Mouse (Mus musculus) limb, embryonic 11.5 days (tissue): Measurements from ENCODE around the gene Mgarp. TPM values are rescaled to one million over a fixed set of nuclear protein-coding genes. Genes with fewer than 3 reads are reported as not detected.
"Not testable (repeated sequence)": the region's sequence is repeated elsewhere in the genome, so short reads cannot be mapped to it uniquely, and the experiment has no call there.

Experiments used
- ATAC-seq: fragments of 200-750 bp; cut with Nextera tagmentation; 2 replicates; pipeline ENCODE4 v1.8.0; 2017; ENCODE audit warnings: low read depth; ENCODE audit not compliant: insufficient number of reproducible peaks, low FRiP score, low TSS enrichment
- DNase-seq: peaks from one replicate; pipeline ENCODE4 v3.0.0-alpha.2; 2015; ENCODE audit warnings: low spot score
- H3K27ac ChIP-seq: fragments of 300-500 bp; sonication (generic); replicated peaks from 2 replicates; pipeline ENCODE4 v1.5.1; 2014; ENCODE audit warnings: low read depth, mild to moderate bottlenecking, low read length
- H3K27me3 ChIP-seq: fragments of 300-500 bp; sonication (generic); 2 replicates; pipeline ENCODE4 v1.6.1; 2014; ENCODE audit warnings: mild to moderate bottlenecking, low read length, mixed read lengths; ENCODE audit not compliant: control insufficient read depth, insufficient read depth
- H3K36me3 ChIP-seq: fragments of 300-500 bp; sonication (generic); 2 replicates; pipeline ENCODE4 v1.6.1; 2014; ENCODE audit warnings: mild to moderate bottlenecking, low read length, moderate library complexity, mixed read lengths; ENCODE audit not compliant: control insufficient read depth, insufficient read depth
- H3K4me1 ChIP-seq: fragments of 300-500 bp; sonication (generic); 2 replicates; pipeline ENCODE4 v1.6.1; 2014; ENCODE audit warnings: low read length, mixed read lengths; ENCODE audit not compliant: control insufficient read depth, insufficient read depth
- H3K4me2 ChIP-seq: fragments of 300-500 bp; sonication (generic); 2 replicates; pipeline ENCODE4 v1.6.1; 2014; ENCODE audit warnings: low read depth, mild to moderate bottlenecking, moderate library complexity; ENCODE audit not compliant: severe bottlenecking
- H3K4me3 ChIP-seq: fragments of 300-500 bp; sonication (generic); 2 replicates; pipeline ENCODE4 v1.5.1; 2014; ENCODE audit warnings: low read depth, low read length
- H3K9ac ChIP-seq: fragments of 300-500 bp; sonication (generic); 2 replicates; pipeline ENCODE4 v1.6.1; 2014; ENCODE audit warnings: mild to moderate bottlenecking, low read length
- H3K9me3 ChIP-seq: fragments of 300-500 bp; sonication (generic); 2 replicates; pipeline ENCODE4 v1.6.1; 2016; ENCODE audit warnings: low read length; ENCODE audit not compliant: control insufficient read depth
- WGBS: fragments of 180-500 bp; shearing (Covaris S2); extraction: QIAGEN DNeasy Blood & Tissue Kit; methylation state at CpG from one replicate; pipeline ENCODE4 v1.1.7; 2014; 5-methylcytosine and 5-hydroxymethylcytosine counted together
- polyA plus RNA-seq: library from polyadenylated mRNA; unstranded; fragments of >200 nt; fragmentation: Nextera tagmentation; extraction: Ambion mirVana; gene quantifications from 2 replicates; pipeline ENCODE4 v1.2.1, GENCODE M21; 2014

Mgarp gene
- polyA plus RNA-seq, 1 experiment from 2014 or later = 5.0 TPM

DNA sequence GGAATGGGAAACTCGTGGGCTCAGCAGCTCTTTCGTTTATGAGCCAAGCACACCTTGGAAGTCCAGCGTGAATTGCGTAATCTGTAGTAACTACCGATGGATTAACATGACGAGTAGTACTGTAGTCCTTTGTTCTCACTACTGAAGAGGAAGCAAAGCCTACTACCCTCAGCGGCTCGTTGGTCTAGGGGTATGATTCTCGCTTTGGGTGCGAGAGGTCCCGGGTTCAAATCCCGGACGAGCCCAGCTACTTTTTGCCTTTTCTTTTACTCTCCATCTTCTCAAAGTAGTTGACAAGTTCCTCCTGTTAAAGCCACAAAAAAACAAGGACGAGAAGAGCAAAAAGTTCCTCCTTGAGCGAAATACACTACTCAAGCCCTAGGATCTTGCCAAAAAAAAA is 38.4 kb downstream of the Mgarp start:
- Histone ChIP-seq H3K4me2 (peak overlapping the region; percentile 70), H3K9me3 (no peaks in the 10 kb centered on the region), H3K4me1 (no peaks in the 10 kb centered on the region; the same call in 1 of the 2 replicates), H3K27me3 (no peaks in the 10 kb centered on the region), H3K9ac (no peak overlapping the region), H3K4me3 (peak overlapping the region; percentile 53), H3K36me3 (no peaks in the 10 kb centered on the region), H3K27ac (no peak overlapping the region)
- ATAC-seq (peak; percentile 63; the same call in 1 of the 2 replicates), DNase-seq (peak; percentile 92)
- under 1% methylated on average over 15 of the region's 15 CpGs for WGBS

DNA sequence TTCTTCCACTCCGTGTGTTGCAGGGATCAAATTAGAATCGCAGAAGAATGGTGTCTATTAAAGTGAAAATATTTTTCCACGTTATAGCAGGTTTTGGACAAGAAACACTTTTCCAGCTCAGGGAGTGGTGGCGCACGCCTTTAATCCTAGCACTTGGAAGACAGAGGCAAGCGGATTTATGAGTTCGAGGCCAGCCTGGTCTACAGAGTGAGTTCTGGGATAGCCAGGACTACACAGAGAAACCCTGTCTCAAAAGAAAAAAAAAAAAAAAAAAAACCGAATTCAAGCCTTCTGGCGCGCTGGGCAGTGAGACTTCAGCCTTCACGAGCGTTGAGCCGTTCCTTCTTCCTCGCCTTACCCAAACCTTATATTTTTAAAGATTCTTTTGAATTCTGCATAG is 38.9 kb downstream of the Mgarp start:
- H3K36me3 ChIP-seq = no peaks in the 10 kb centered on the region

GRCm38 (mm10) chr3:51357078-51357477 is 39.5 kb downstream of the Mgarp start:
- Histone ChIP-seq H3K9ac (no peak overlapping the region), H3K36me3 (no peaks in the 10 kb centered on the region), H3K9me3 (no peaks in the 10 kb centered on the region), H3K4me3 (no peak overlapping the region), H3K27me3 (no peaks in the 10 kb centered on the region), H3K4me1 (no peaks in the 10 kb centered on the region; the same call in 1 of the 2 replicates), H3K4me2 (no peak overlapping the region), H3K27ac (no peak overlapping the region)
- WGBS = 44% methylated on average over 5 of the region's 5 CpGs
- no peak for ATAC-seq
- no peak for DNase-seq

More for the DNA sequence above, 38.9 kb downstream of the Mgarp start:
- no peaks in the 10 kb centered on the region for H3K27me3 ChIP-seq
- WGBS = 8% methylated on average over 14 of the region's 14 CpGs
- no peaks in the 10 kb centered on the region; the same call in 1 of the 2 replicates for H3K4me1 ChIP-seq
- DNase-seq (peak; percentile 60), ATAC-seq (no peak)
- no peak overlapping the region for H3K27ac ChIP-seq
- no peaks in the 10 kb centered on the region for H3K9me3 ChIP-seq
- H3K9ac ChIP-seq = no peak overlapping the region
- H3K4me2 ChIP-seq = peak overlapping the region; percentile 37
- H3K4me3 ChIP-seq = peak overlapping the region; percentile 53

GRCm38 (mm10) chr3:51354956-51355355 is 41.6 kb downstream of the Mgarp start:
- not testable (repeated sequence) for H3K4me1 ChIP-seq, H3K36me3 ChIP-seq, H3K9me3 ChIP-seq, H3K27ac ChIP-seq, H3K4me3 ChIP-seq, H3K27me3 ChIP-seq, H3K4me2 ChIP-seq, ATAC-seq, H3K9ac ChIP-seq, DNase-seq
- 86% methylated on average over 6 of the region's 6 CpGs for WGBS

DNA sequence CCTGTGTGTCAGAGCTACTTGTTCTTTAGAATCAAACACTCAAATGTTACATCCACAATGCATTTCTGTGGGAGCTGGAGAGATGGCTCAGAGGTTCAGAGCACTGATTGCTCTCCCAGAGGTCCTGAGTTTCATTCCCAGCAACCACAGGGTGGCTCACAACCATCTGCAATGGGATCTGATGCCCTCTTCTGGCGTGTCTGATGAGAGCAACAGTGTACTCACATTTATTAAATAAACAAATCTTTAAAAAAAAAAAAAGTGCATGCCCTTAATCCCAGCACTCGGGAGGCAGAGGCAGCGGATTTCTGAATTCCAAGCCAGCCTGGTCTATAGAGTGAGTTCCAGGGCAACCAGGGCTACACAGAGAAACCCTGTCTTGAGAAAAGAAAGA is 42.5 kb downstream of the Mgarp start:
- H3K9me3 ChIP-seq = no peaks in the 10 kb centered on the region
- H3K36me3 ChIP-seq = no peaks in the 10 kb centered on the region
- WGBS = 76% methylated on average over 3 of the region's 3 CpGs
- no peak overlapping the region for H3K27ac ChIP-seq
- H3K27me3 ChIP-seq = no peaks in the 10 kb centered on the region
- H3K4me1 ChIP-seq = no peaks in the 10 kb centered on the region; the same call in 1 of the 2 replicates
- no peak overlapping the region for H3K4me3 ChIP-seq
- no peak overlapping the region for H3K4me2 ChIP-seq
- ATAC-seq (no peak), DNase-seq (no peak)
- no peak overlapping the region for H3K9ac ChIP-seq

DNA sequence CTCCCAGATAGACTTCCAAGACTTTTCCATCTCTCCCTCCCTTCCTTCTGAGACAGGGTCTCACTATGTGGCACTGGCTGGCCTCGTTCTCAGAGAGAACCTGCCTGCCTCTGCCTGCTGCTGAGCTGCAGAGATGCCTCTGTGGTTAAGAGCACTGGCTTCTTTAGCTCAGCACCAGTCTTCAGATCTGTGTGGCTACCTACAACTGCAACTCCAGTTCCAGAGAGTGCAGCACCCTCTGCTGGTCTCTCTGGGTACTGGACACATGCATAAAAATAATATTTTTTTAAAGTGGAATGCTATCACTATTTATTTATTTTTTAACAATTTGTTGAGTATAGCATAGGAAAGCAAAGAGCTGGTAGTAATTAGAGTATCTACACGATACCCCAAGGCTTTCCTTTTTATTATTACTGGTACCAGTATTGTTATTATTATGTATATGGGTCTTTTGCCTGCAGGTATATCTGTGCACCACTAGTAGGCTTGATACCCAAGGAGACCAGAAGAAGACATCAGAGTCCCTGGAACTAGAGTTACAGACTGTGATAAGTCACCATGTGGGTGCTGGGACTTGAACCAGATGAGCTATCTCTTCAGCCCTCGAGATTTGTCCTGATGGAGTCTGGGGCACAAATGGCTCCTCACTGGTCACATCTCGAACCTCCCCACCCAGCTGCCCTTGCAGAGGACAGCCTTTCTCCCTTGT is 43.1 kb downstream of the Mgarp start:
- Histone ChIP-seq H3K4me2 (no peak overlapping the region), H3K27me3 (no peaks in the 10 kb centered on the region), H3K4me1 (no peaks in the 10 kb centered on the region), H3K9me3 (no peaks in the 10 kb centered on the region), H3K36me3 (no peaks in the 10 kb centered on the region), H3K27ac (no peak overlapping the region), H3K4me3 (no peak overlapping the region), H3K9ac (no peak overlapping the region)
- 68% methylated on average over 4 of the region's 4 CpGs for WGBS
- DNase-seq = peak; percentile 60
- no peak for ATAC-seq

GRCm38 (mm10) chr3:51350806-51351205 is 45.7 kb downstream of the Mgarp start:
- Histone ChIP-seq H3K27me3 (no peaks in the 10 kb centered on the region), H3K27ac (no peak overlapping the region), H3K9me3 (no peaks in the 10 kb centered on the region), H3K4me2 (no peak overlapping the region), H3K9ac (no peak overlapping the region), H3K4me3 (no peak overlapping the region), H3K4me1 (no peaks in the 10 kb centered on the region), H3K36me3 (no peaks in the 10 kb centered on the region)
- WGBS = 18% methylated on average over 3 of the region's 3 CpGs
- ATAC-seq (no peak), DNase-seq (no peak)

DNA sequence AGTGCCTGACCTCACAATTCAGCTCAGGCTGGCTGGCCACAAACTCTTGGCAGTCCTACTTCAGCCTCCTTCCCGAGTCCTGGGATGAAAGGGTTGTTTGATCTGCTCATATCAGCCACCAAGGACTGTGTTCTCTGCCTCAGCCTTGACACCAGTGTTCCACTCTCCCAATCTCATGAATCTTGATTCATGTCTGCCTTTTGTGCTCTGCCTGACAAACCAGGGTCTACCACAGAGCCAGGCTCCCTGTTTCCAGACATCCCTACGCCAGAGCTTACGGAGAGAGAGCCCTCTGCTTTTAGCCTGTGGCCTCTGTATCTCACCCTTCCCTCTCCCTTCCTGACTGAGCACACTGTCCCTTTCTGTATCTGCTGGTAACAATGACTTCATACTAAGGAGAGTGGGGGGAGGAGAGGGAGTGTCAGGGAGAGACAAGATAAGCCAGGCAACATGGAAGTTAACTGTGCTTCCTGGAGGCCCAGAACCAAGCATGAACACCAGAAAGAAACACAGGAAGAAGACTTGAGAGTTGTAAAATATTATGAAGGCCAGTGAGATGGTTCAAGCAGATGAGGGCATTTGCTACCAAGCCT is 47.8 kb downstream of the Mgarp start:
- Histone ChIP-seq H3K9ac (no peak overlapping the region), H3K4me1 (no peaks in the 10 kb centered on the region), H3K27me3 (no peaks in the 10 kb centered on the region), H3K4me3 (no peak overlapping the region), H3K4me2 (no peak overlapping the region), H3K27ac (no peak overlapping the region), H3K36me3 (no peaks in the 10 kb centered on the region), H3K9me3 (no peaks in the 10 kb centered on the region)
- ATAC-seq = no peak
- DNase-seq = no peak
- WGBS = 42% methylated on average over 3 of the region's 3 CpGs
